Mouse (Mus musculus) adrenal gland, postnatal 10 days (tissue): ENCODE results near the gene Hip1. TPM values are rescaled to one million over a fixed set of nuclear protein-coding genes. Genes with fewer than 3 reads are reported as not detected.

Experiments used
- DNase-seq: peaks from one replicate; pipeline ENCODE4 v3.0.0; 2021; ENCODE audit warnings: mixed read lengths
- total RNA-seq, 2 experiments: library from RNA; stranded (reverse); gene quantifications; 2 replicates each; pipeline ENCODE4 v1.2.3; 2021

Hip1 gene
- total RNA-seq, 2 experiments from 2014 or later: 33.7 to 39.3 TPM

DNA sequence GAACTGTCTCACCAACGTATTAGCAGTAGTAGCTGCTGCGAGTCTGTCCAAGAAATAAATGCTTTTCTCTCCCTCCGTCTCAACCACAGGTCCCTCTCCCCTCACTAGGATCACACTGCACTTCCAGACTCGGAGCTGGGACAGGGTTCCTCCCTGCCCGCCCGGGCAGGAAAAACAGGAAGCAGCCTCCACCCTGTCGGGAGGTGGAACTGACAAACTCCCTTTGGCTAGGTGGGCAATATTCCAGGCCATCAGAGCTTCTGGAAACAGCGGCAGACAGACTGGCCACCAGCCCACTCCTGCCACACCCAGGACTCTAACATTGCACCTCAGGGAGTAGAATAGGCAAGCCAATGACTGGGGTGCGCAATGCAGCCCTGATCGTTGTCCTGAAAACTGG is 11.5 kb downstream of the Hip1 start:
- peak; percentile 72 for DNase-seq

DNA sequence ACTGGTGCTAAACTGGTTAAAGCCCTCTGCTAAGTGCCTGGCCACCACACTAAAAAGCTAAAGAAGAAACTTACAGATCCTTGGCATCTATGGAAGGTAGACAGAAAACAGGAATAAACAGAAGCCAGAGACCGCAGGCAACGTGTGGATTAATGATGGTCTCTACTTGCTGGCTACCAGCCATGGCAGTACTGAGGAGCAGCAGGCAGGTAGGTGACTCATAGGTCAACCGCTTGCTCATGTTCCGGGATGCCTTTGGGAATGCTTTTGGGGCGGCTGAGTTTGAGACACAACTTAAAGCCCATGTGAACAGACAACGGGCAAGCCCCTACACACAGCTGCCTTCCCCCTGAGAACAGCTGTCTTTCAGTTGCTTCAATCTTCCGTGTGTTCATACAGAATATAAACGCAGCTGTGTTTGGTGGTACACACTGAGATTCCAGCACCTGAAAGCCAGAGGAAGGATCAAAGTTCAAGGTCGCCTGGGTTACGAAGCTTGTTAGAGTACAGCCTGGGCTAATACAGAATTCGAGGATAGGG is 13.5 kb downstream of the Hip1 start:
- no peak for DNase-seq

DNA sequence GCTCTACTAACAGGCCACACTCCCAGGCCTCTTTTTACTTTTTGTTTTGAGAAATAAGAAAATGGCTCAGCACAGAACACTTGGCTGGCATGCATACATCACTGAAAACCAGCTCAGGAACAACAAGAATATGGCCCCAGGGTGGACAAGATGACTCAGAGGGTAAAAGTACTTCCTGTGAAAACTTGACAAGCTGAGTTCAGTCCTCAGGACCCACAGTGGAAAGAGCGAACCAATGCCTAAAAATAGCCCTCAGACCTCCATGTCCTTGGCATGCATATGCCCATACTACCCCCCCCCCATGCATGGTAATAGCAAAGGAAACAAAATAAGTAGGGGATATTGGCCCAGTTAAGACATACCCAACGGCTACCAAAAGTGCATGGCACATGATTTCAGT is 15.0 kb downstream of the Hip1 start:
- DNase-seq: no peak

DNA sequence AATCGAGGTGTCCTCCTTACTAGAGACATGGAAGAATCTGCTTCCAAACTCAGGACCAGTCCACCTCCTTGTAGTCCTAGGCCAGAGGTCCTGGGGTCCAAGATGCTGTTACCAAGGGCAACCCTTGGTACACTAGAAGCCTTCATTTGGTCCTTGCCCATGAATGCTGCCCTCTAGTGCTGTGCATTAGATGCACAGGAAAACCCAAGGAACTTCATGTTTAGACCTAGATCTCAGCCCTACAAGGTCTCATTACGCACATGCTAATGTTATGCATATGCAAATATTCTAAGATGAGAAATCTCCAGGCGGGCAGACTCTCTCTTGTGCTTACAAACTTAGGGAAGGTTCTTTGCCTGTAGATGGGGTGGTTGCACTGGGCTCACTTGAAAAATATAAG is 15.6 kb downstream of the Hip1 start:
- no peak for DNase-seq

DNA sequence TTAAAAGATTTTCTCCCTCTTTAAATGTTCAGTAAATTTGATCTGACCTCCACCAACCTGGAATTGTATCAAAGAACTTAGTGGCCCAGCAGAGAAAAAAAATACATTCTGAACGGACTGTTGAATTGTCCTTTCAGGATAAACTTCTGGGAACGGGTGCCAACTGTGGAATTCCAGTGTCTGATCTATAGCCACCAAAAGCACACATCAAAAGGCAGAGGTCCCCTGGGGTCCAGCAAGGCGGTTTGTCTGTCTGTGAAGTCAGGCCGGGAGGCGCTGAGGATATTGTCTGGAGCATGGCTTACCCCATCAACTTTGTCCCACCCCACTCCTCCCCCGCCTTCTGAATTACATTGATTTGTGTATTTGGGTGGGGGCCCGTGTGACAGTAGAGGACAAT is 16.9 kb downstream of the Hip1 start:
- peak; percentile 23 for DNase-seq

DNA sequence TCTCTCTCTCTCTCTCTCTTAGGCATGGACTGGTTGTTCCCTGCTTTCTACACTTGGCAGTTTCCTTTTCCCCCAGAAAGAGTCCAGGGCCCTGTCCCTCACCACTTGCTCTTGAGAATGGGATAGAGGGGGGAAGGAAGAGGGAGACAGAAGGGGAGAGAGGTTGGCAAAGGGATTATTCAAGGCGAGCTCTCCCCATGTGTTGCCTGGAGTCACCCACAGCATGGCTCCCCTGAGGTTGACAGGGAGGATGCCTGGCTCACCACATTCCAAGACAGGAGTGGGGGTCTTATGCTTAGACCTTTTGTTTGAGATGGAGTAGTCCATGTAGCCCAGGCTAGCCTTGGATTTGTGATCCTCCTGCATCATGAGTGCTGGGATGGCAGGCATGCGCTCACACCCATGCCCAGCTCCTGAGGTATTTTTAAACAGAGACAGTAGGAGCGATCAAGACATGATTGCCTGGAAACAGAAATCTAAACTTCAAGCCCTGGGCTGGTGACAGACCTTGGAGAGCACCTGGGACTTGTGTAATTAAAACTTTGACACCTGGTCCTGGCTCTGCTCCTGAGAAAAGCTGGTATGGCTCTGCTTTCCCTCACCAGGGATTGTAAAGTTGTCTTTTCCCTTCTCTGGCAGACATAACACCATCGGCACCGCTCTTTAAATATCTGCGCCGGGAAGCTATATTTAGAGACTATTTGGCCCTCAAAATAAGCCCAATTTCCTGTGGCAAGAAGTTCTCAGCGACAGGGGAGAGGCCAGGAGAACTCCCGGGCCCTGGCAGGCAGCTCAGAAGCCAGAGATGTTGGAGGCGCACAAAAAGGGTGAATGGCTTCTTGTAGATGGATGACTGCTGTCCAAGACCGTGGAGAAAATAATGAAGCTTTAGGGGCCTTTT is 20.0 kb downstream of the Hip1 start:
- no peak for DNase-seq

DNA sequence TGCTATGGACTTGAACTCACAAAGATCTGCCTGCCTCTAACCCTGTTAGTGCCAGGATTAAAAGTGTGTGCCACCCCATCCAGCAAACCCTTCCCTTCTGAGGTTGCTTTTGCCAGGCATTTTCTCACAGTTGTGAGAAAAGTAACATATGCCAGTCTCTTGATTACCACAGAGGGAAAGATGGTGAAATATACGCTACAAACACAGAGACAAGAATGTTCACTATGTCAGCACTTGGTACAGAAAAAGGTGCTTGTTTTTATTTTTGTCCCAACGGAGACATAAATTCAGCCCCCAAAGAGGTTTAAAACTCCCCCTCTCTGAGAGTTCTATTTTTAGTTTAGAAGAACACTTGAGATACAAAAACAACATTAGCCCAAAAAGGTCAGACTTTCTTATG is 20.8 kb downstream of the Hip1 start:
- DNase-seq: no peak

DNA sequence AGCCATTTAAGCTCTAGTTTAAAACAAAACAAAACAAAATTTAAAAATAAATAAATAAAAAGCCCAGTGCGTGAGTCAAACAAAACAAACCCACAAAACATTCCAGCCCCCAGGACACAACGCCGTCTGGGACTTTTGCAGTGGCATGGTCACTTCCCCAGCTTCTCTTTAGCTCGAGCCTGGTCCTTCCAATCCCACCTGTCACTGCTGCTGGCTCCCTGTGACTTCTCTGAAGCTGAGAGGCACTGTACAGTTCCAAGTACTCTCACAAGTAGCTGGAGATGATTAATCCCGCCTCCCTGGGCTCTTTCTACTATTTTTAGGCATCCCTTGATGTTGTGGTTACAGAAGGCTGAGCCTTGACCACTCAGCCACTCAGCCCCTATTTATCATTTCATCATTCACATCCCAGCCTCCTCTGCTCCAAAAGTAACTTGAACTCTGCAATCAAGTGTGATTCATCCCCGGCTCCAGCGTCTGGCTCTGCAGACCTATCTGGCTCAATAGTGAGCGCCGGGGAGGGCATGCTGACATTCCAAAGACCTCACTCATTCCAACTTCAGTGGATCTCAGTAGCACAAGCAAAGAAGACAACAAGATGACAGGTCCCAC is 22.7 kb downstream of the Hip1 start:
- peak; percentile 72 for DNase-seq

DNA sequence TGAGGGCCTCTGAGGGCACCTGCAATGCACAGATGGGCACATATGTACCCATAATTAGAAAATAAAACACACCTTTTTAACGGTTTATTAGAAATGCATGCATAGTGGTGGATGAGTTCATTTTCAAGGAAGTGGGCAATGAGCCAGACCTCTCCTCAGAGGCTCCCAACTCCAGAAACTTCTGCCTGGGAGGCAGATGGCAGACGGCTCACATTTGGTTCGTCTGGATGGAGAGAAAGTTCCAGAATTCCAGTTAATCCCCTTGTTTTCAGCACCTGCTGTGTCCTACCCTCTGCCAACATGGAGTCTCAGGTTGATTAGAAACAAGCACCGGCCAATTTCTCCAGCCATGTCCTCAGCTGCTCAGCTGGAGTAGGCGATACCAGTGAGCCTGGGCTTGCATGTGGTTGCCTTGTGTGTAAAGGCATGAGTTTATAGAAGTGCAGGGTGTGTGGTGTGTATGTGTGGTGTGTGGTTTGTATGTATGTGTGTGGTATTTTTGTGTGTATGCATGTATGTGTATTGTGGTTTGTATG is 27.5 kb downstream of the Hip1 start:
- no peak for DNase-seq

DNA sequence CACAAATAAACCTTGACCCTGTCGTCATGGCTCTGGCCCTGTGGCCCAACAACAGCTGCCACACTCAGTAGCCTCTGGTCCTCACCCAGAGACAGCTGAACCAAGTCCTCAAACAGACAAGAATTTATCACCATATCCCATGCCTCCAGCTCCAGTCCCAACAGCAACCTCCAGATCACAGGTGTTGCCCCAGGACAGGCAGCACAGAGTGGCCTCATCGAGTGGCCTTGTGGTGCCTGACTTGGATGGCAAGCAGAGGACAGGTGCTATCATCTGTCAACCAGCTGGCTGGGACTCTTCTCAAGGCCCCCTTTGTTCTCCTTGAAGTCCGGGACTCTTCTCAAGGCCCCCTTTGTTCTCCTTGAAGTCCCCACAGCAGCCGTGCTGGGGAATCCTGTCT is 31.8 kb downstream of the Hip1 start:
- DNase-seq: no peak

DNA sequence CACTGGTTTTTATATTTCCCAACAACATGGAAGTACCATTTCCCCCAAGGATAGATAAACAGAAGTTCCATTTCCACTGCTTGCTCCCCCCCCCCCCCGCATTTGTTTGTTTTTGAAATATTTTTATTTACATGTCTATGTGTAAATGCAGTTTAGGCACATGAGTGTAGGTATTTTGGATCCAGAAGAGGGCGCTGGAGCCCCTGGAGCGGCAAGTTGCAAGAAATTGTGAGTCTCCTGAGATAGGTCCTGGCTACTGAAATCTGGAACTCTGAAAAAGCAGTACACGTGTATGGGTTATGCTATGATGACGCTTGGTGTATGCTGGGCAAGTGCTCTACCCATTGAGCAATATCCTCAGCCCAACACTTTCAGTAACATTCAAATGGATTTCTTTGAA is 33.8 kb downstream of the Hip1 start:
- no peak for DNase-seq

DNA sequence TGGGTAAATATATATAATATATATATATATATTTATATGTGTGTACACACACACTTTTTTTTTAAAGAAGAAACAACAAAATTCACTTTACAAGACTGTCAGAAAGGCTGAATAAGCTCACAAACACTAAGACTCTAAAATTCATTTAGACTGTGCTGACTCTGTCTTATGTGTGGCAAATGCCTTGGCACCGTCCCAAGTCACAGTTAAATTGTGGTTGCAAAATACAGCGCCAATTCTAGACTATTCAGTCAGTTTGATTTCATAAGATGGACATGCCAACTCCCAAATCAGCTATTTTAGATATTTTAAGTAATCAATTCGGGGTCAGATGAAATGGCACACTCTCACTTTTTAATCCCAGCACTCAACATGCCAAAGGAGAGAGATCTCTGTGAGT is 36.6 kb downstream of the Hip1 start:
- DNase-seq: peak; percentile 71

DNA sequence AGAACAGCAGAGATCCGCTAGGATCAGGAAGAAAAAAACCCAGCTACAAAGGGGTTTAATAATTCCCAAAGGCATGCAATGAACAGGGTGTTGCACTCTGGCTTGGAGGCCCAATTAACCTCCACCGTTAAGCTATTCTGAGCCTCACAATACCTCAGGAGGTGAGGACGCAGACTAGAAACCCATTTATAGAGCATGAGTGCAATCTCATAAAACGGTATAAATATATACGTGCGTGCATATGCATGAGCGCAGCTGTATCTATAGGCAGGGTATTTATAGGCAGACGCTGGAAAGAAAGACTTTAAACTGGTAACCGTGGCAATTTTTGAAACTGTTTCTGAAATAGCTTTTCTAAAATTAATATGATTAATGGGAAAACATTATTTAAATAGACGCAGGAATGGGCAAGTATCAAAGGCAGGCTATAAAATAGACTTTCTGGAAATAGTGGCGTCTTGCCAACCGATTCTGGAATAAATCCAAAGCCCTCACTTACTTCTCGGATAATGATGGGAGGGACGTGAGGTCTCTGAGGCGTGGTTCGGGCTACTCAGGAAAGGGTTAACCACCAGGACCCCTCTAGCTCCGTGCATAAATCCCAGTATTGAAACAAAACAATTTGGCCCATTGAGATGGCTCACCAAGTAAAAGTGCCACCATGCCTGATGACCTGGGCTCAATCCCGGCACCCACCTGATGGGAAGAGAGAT is 37.2 kb downstream of the Hip1 start:
- peak; percentile 38 for DNase-seq

DNA sequence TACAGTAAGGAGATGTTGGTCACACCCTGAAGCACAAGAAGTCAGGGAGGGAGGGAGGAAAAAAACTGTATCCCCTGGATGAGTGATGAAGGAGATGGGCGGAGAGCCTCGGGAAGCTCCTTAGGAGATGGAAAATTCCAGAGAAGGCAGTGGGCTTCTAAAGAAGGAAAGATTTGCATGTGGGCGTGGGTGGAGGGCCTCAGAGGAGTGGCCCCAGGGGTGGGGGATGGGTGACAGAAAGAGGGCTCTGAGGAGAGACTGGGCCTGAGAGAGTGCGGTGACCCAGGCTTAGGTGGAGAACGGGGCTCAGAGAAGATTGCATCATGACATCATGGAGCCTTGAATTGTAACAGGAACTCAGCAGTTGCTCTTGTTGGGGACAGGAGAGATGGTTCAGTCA is 39.5 kb downstream of the Hip1 start:
- DNase-seq: no peak

DNA sequence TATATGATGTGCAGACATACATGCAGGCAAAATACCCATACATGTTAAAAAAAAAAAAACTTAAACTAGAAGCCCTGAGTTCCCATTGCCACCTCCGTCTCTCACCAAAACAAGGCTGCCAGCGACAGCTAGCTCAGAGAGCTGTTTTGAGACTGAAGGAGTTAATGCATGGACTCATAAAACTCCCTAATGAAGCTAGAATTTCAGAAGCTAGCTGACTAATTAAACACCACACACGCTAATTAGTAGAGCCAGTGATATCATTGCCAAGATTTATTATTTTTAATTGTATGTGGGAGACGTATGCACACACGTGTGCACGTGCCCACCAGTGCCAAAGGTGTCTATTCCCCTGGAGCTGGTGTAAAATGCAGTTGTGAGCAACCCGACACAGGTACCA is 42.0 kb downstream of the Hip1 start:
- no peak for DNase-seq

DNA sequence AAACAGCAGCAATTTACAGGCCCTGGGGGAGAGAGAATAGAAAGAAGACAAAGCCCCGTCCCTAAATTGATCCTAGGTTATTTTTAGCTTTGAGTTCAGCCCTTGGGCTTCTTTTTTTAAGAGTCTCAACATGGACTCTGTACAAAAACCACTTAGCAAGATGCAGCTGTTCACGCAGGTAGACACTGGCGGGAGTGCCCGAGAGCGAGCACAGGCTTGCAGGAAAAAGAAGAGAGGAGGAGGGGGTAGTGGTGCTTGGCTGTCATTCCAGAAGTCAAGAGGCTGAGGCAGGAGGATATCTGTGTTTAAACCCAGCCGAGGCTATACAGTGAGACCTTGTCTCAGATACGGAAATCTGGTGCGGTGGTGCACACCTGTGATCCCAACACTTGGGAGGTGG is 42.9 kb downstream of the Hip1 start:
- no peak for DNase-seq

DNA sequence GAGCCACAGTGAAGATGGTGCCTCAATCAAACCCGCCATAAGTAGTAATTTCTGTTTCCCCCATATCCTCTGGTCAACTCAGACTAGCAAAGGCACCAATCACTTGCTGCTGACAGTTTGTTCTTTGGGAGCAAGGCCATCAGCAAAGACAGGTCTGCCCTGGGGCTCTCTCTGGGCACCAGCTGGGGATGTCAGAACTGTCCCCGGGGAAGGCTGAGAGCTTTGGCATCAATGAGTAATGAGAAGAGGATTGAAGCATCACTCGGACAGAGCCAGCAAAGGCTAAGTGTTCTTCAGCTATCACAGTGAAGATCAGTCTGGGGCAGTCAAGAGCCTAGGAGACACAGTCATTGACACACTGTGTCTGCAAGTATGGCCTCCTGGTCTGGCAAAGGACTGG is 46.0 kb downstream of the Hip1 start:
- peak; percentile 21 for DNase-seq

DNA sequence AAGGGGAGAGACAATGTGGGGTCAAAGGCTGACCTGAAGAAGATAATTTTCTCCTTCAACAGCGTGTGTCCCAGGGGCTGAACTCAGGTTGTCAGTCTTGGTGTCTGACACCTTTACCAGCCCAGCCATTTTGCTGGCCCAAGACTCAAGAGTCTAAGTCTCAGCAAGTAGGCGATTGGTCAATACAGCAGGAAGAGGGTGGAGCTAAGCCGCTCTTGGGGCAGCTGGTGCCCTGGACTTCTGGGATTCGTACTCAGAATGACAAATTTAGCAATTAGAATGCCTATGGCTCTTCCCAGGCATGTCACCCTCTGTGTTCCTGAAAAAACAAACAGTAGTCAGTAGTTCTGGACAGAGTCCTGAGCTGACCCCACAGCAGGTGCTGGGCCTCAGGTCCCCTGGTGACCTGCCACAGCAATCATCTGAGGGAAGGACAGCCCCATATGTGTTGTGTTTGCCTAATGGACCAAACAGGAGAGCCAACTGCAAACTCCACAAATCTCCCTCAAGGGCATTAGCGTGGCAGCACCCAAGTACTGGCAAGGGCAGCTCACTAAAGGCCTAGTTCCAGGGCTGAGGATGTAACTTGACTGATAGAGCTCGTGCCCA is 47.5 kb downstream of the Hip1 start:
- DNase-seq: peak; percentile 72

DNA sequence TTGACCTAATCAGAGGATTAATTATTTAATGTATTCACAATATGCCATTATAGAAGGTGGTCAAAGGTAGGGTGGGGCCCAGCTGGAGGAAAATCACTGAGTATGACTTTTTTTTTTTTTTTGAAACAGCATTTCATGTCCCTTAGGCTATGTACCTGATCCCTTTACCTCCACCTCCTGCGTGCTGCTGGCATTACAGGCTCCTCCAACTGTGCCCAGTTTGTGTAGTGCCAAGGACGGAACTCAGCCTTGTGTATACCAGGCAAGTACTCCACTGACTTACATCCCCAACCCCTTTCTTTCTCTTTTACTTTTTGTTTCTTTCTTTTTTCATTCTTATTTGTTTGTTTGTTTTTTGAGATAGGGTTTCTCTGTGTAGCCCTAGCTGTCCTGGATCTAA is 48.4 kb downstream of the Hip1 start:
- DNase-seq: no peak

DNA sequence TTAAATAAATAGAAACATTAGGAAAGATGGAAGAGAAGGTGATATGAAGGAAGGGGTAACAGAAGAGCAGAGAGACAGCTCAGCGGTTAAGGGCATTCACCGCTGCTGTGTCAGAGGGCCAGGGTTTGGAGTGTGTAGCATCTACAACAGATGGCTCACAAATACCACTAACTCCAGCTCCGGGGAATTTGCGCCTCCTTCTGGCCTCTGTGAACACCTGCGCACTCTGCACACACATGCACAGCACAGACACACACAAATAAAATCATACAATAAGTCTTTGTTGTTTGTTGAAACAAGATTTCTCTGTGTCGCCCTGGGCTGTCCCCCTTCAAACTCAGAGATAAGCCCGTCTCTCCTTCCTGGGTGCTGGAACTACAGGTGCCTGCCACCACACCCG is 49.4 kb downstream of the Hip1 start:
- DNase-seq: no peak

DNA sequence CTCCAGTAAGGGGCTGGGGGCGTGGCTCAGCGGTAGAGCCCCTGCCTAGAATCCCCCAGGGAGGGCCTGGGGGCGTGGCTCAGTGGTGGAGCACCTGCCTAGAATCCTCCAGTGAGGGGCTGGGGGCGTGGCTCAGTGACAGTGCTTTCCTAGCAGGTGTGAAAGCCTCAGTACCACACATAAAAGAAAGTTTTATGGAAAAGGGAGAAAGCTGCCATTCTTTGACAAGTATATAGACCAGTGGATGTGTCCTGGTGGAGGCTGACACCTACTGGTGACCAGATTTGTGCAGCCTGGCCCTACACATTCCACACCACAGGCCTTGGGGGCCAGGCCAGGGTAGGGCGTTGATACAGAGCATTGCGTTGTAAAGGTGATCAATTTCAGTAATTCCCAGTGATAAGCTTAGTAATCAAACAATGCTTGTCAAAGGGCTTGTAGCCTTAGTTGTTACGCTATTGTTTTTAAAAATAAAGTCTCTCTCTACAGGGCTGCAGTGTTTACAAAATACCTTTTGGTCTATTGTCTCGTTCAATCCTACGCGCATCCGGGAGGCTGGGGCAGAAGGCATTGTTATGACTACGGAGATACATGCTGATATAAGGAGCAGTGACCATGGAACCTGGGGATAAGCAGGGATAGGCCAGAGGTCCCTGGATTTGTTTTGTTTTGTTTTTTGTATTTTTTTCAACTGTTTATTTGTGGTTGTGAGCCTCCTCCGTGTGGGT is 50.6 kb downstream of the Hip1 start:
- peak; percentile 57 for DNase-seq

DNA sequence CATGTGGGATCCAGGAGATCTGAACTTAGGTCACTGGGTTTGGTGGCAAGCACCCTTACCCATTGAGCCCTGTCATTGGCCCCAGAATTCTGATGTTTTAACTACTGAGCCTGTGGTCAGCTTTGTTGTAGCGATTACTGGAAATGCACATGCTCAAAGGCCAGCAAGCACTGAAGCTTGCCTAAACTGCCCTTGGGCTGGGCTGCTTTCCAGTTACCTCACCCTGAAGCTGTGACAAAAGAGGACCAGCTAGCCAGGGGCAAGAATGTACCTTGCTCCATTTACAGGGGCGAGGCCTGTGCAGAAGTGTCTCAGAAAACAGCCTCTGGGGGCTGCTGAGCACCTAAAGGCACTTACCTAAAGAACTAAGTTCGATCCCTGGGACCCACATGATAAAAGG is 51.8 kb downstream of the Hip1 start:
- DNase-seq: peak; percentile 65
